Mouse (Mus musculus): ENCODE measurements at regions not wholly inside any gene's neighbourhood (a gene's known extent, or its start where the extent isn't known, plus 50 kb on each side); places are given as distances from the start of the nearest gene placed in this dataset.
A peak's percentile ranks its signal among the peaks of the same experiment; 100 is the strongest.

DNA sequence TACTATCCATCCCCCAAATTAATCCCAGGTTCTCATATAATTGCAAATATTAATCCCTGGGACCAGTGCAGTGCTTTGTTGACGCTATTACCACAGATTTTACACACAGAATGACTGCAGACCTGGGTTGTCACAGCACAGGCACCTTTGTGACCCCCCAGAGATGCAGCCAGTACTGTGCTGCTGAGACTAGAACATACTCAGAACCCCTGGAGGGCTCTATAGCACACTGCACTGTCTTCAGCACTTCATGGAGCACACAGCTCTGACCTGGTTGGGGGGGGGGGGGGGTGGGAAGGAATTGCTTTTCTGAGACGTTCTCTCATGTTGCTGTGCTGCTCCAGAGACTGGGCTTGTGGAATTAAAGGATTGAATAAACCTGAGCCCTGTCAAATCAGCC lies 154.9 kb upstream of the Gm34302 start:
- no peak for DNase-seq (ENCODE audit: low read depth)

GRCm38 (mm10) chr3:63637913-63638312 lies 154.2 kb upstream of the Gm34302 start:
- no peak for DNase-seq (ENCODE audit: low read depth)

DNA sequence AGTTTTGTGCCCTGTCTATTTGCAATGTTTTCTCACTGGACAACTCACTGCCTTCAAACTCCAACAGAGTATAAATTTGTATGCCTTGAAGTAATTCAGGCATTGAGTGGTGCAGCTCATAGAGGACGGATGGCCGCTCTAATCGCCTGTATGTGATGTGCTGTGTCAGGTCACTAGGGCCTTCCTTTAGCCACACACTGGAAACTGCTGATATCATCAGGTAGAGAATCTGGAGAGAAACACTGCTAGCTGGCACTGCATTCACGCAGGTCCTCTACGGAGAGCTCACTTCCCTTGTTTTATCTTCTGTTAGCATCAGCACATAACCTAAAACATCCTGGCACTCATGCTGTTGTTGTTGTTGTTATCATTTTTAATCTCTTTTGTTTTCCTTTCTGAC lies 144.0 kb upstream of the Gm34302 start:
- no peak for DNase-seq (ENCODE audit: low read depth)

GRCm38 (mm10) chr3:63616127-63616526 lies 132.4 kb upstream of the Gm34302 start:
- no peak for DNase-seq (ENCODE audit: low read depth)

GRCm38 (mm10) chr3:63613652-63614051 lies 130.0 kb upstream of the Gm34302 start:
- no peak for DNase-seq (ENCODE audit: low read depth)

DNA sequence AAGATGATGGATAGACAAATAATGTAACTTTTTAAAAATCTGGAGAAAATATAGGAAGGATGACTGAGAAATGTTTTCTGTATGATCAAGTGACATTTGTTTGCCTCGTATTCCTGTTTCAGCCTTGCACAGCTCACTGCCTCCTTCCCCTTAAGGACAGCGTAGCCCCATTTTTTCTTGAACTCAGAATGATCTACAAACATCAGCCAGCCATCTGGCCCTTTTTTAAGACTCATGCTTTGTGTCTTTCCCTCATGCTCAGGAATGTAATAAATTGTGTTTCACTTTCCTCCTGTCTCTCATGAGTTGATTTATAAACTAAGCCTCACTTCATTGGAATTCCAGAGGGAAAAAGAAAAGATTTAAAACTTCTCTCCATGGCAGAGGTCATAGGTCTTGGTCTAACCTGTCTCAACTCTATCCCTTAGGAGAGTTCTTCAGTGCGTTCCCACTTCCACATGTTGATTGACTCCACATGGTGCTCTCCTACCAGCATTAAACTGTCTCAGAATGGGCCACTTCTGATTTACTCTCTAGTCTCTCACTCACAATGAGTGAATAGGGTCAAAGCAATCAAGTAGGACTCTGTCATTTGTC lies 129.2 kb upstream of the Gm34302 start:
- DNase-seq (ENCODE audit: low read depth): peak; percentile 8

DNA sequence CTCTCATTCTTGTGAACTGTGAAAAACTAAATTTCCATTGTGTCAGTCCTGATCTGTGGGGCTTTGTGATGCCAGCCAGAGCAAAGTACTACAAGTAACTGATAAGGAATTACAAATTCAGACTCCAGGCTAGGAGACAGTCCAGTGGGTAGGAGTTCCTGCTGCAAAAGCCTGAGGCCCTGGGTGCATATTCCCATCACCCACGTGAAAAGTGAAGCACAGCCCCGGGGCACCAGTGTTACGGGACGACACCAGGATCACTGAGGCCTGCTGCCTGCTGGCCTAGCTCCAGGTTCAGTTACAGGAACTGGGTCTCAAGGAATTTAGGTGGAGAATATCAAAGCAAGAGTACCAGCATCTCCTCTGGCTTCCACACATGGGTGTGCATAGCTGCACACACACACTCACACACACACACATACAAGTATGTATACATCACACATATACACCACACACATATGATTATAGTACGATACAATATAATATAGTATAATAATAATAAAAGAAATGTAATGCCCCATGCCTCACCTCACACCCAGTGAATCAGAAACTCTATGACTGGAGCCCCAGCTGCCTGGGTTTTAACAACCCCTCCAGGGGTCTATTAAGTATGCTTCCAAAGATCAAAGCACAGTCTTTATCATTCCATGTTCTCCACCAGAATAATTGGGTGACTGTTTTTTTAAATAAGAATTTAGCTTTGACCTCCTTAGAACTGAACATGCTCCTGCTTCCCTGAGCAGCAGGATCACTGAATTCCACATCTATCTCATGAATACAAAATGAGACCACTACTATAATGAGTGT lies 126.6 kb upstream of the Gm34302 start:
- DNase-seq (ENCODE audit: low read depth): no peak

- no peak for DNase-seq (ENCODE audit: low read depth)
Measured at GRCm38 (mm10) chr3:63609454-63610112, 125.9 kb upstream of the Gm34302 start.

DNA sequence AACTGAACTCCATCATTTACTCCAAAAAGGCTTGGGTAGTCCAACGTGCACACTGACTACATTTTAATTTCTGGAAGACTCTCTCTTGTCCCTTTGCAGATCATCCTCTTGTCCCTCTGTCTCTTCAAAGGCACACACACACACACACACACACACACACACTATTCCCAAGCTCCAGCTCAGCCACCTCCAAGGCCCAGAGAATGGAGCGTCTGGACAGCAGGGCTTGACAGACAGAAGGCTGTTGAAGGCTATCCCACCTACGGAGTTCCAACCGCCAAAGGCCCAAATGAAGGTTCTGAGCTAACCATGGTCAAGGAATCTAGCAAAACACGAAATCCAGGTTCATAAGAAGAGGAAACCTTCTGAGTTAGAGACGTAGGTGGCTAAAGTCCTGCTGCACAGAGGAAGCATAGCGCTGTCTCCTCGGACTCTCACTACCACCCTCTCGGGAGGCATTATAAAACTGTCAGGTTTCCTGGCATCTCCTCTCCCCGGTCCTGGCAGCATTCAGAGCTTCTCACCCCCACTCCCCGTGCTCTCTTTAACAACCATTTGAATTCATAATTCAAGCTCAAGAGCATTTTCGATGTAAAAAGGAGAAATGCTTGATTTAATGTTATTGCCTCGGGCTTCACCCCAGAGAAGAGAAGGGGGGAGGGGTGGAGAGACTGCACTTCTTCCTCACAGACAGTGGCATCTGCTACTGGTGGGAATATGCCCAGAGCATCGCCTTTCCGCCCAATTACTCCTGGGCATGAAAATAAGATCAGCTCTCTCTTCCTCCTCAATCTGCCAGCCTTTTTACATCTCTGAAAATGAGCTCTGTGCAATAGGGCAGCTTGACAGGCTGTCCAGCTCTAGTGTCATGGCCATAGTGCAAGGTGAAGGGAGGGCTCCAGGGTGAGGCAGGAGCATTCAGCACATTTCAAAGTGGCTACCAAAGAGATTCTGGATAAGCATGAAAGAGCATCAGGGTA lies 99.3 kb upstream of the Gm34302 start:
- no peak for DNase-seq (ENCODE audit: low read depth)

GRCm38 (mm10) chr3:63582180-63582579 lies 98.5 kb upstream of the Gm34302 start:
- DNase-seq (ENCODE audit: low read depth): no peak

DNA sequence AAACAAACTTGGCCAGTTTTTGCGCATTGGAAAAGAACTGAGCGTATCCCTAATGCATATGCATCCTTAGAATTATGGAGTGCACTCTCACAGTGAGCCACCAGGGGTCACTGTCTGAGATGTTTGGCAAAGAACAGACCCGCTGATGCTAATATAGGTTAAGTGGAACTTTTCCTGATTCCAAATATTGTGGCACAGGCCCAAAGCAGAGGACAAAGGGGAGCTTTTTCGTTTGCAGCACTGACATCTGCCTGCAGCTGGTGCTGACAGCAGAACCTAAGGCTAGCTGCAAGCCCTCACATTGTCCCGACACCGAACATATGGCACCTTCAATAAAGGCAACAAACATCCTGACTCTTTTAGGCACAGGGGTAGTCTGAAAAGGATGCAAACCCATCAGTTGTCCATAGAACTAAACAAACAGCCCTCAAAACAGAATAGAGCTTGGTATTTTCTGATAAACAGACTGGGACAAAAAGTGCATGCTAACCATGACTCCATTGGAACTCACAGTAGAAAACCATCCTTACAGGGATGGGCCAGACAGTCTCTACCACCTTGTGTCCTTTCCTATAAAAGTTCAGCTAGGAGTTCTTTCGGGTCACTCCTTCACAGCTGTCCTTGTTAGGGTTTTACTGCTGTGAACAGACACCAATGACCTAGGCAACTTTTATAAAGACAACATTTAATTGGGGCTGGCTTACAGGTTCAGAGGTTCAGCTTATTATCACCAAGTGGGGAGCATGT lies 87.1 kb upstream of the Gm34302 start:
- peak; percentile 79 for DNase-seq (ENCODE audit: low read depth)

DNA sequence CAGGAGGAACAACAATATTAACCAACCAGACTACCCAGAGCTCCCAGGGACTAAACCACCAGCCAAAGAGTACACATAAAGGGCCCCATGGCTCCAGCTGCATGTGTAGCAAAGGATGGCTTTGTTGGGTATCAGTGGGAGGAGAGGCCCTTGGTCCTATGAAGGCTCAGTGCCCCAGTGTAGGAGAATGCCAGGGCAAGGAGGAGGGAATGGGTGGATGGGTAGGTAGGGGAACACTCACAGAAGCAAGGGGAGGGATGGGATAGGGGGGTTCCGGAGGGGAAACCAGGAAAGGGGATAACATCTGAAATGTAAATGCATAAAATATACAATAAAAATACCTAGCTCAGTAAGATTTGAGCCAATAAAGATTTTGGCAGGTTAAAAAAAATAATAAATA lies 86.4 kb upstream of the Gm34302 start:
- no peak for DNase-seq (ENCODE audit: low read depth)

GRCm38 (mm10) chr3:63569004-63569596 lies 85.4 kb upstream of the Gm34302 start:
- no peak for DNase-seq (ENCODE audit: low read depth)

GRCm38 (mm10) chr3:63567726-63568125 lies 84.0 kb upstream of the Gm34302 start:
- no peak for DNase-seq (ENCODE audit: low read depth)

- peak; percentile 28 for DNase-seq (ENCODE audit: low read depth)
Measured at GRCm38 (mm10) chr3:63563057-63563456, 79.4 kb upstream of the Gm34302 start.

DNA sequence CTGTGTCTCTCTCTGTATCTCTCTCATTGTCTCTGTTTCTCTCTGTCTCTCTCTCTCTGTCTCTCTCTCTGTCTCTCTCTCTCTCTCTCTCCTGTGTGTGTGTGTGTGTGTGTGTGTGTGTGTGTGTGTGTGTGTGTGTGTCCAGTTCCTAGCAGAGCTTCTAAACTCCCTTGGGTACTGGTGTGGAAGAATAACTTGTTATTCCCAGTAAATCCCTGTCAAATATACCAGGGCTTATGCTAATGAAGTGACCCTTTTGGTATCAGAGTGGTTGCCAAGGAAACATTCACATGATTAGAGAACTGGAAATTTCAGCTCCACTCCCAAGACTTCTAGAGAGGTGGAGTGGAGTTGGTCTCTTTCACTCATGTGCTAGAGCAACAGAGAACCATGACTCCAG lies 78.9 kb upstream of the Gm34302 start:
- no peak for DNase-seq (ENCODE audit: low read depth)

DNA sequence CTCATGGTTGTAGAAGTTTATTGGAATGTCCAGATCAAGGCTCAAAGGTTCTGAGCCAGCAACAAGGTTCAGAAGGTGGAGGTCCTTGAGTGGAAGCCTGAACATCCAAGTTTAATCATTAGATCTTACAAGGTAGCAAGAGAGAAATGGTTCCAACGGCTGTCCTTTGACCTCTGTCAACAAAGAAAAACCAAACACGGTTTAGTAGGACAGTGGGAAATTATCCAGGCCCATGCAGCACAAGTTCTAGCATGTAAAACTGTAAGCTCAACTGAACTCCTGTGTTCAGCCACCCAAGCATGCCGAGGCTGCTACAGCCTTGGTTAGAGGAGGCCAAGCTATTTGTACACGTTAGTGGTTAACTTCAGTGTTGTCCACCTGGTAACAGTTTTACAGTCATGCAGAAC lies 77.1 kb upstream of the Gm34302 start:
- DNase-seq (ENCODE audit: low read depth): no peak

DNA sequence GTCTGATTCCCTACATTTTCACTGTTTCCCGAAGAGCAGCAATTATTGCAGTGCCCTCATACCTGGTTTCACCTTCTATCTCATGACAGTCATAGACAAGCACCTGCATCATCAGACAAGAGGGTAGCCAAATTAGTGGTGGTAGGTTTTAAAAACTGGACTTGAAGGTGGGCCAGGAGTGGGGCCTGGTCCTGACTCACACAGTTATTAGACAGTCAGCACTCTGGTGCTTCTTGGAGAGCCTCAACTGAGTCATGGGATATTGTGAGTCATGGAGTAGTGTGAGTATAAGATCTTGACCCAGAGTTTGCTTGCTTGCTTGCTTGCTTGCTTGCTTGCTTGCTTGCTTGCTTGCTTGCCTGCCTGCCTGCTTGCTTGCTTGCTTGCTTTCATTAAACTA lies 73.1 kb upstream of the Gm34302 start:
- peak; percentile 88 for DNase-seq (ENCODE audit: low read depth)

GRCm38 (mm10) chr3:63554872-63555271 lies 71.2 kb upstream of the Gm34302 start:
- peak; percentile 89 for DNase-seq (ENCODE audit: low read depth)

DNA sequence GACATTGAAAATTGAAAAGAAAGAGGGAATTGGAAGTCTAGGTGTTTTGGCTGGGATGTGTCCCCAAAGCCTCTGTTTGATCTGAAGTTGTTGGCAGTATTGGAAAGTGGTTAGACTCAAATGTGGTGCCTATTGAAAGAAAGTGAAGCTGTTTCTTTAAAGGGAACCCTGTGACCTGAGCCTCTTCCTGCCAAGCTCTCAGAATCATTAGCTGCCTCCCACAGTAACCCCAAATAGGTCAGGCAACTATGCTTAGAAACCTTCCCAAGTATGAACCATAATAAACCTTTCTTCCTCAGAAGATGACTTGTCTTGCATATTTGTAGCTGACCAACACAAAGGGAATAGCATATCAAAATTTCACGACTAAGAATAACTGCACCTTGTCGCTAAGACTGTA lies 69.7 kb upstream of the Gm34302 start:
- DNase-seq (ENCODE audit: low read depth): no peak

DNA sequence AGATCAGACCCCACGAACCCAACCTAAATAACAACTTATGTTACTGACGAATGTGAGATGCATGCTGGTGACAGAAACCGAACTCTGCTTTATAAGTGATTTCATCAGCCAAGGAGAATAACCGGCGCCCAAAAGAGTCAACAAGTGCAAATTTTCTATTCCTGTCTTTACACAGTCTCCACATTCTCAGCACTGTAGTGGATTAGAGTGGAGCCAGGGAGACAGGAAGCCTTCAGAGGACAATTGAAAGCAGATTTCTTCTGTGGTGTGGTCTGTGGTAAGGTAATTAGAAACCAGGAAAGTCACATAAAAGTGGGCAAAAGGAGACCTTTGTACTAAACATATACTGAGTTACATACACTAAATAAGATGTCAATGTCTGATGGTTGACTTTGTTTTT lies 68.0 kb upstream of the Gm34302 start:
- peak; percentile 32 for DNase-seq (ENCODE audit: low read depth)
